Mouse (Mus musculus) brain, embryonic 14.5 days (tissue): ENCODE results near the gene Tectb.

ENCODE experiments used
- CTCF ChIP-seq: fragments of 200-500 bp; IDR thresholded peaks from 2 replicates; pipeline ENCODE4 v1.5.1; 2012; ENCODE audit warnings: inconsistent platforms, mild to moderate bottlenecking, moderate library complexity, borderline replicate concordance; ENCODE audit not compliant: insufficient read depth, insufficient read length; ENCODE audit errors: extremely low read depth
- POLR2A ChIP-seq: fragments of 200-500 bp; IDR thresholded peaks from 2 replicates; pipeline ENCODE4 v1.6.1; 2012; ENCODE audit warnings: mild to moderate bottlenecking, inconsistent platforms, borderline replicate concordance; ENCODE audit not compliant: poor library complexity, insufficient read depth, insufficient read length, severe bottlenecking; ENCODE audit errors: extremely low read depth

GRCm38 (mm10) chr19:55134521-55134920 is 46.0 kb upstream of the Tectb start:
- TF ChIP-seq CTCF (no peak), POLR2A (no peak)
